23 mouse cellular contexts compared by ENCODE assay signal in the genomic region with DNA sequence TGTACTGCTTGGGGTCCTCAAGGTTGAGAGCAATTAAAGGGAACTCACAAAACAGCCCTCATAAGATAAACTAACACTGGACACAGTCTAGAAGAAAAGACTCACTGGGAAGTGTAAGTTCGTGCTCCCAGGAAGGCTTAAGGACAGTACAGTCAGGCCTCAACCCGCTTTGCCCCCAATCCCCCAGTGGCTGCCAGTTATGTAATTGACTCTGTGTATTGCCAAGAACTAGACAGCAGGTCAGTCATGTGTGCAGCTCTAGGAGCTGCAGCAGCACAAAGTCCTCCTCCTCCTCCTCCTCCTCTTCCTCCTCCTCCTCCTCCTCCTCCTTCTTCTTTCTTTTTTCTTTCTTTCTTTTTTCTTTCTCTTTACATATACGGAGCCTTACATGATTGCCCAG.
DNase-seq lines count a peak whose midpoint lies in the region; ATAC-seq and TF ChIP-seq lines count a peak whose summit lies in the region.
"Had no signal": no experiment of that assay in that cellular context is flagged by ENCODE, and none has a peak within 500 bp of the region (broad histone marks: within the 10 kb centered on the region; RNA-seq: fewer than 3 reads in every experiment).

No protein-coding gene starts in this region.

- no peak overlapping the region for H3K27ac ChIP-seq in kidney, adult 2 months (ENCODE audit: insufficient read depth, low read depth, low read length)
- H3K27ac ChIP-seq: embryonic facial prominence, embryonic 12.5 days; hindbrain, embryonic 10.5 days; limb, embryonic 15.5 days; liver, embryonic 14.5 days; midbrain, embryonic 15.5 days; neural tube, embryonic 12.5 days had no signal

- no peak for TF ChIP-seq POLR2A in kidney, adult 2 months (IDR thresholded peaks at IDR 0.05; ENCODE audit: low read depth, low read length)

- WGBS in kidney, adult 2 months, result 51% methylated on average over 3 of the region's 3 CpGs

- no peaks in the 10 kb centered on the region for H3K4me1 ChIP-seq in kidney, adult 2 months (ENCODE audit: control insufficient read depth, insufficient read depth, low read length)
- H3K4me1 ChIP-seq: embryonic facial prominence, embryonic 12.5 days; heart, embryonic 12.5 days; hindbrain, embryonic 10.5 days; limb, embryonic 15.5 days; midbrain, embryonic 15.5 days; neural tube, embryonic 12.5 days had no signal

- no peaks in the 10 kb centered on the region for H3K36me3 ChIP-seq in kidney, adult 2 months (ENCODE audit: control insufficient read depth, insufficient read depth, low read length)
- H3K36me3 ChIP-seq: embryonic facial prominence, embryonic 12.5 days; heart, embryonic 12.5 days; hindbrain, embryonic 10.5 days; limb, embryonic 15.5 days; midbrain, embryonic 15.5 days; neural tube, embryonic 12.5 days had no signal

- DNase-seq in adrenal gland, adult 2 months, result peak; percentile 20
- no peak for DNase-seq in adrenal gland, postnatal 4 days (ENCODE audit: low spot score in 2 of 2)
- DNase-seq in kidney, adult 2 months, result peak; percentile 79
- no peak for DNase-seq in kidney, postnatal 4 days
- DNase-seq in adipocyte (ENCODE audit: low spot score), result peak; percentile 29
- DNase-seq in kidney, postnatal 14 days, result peak; percentile 9
- DNase-seq: cerebellum, adult 8-10 months; forebrain, postnatal 0 days; gastrocnemius, postnatal 14 days; heart, postnatal 10 days; lung, embryonic 14.5 days; right cerebral cortex, adult 18-20 months; right cerebral cortex, postnatal 4 days; thymus, postnatal 25 days had no signal

- no peak overlapping the region for H3K4me3 ChIP-seq in kidney, adult 2 months (ENCODE audit: insufficient read depth, low read depth, low read length)
- H3K4me3 ChIP-seq: embryonic facial prominence, embryonic 12.5 days; heart, embryonic 12.5 days; hindbrain, embryonic 10.5 days; limb, embryonic 15.5 days; midbrain, embryonic 15.5 days; neural tube, embryonic 12.5 days had no signal

- no peaks in the 10 kb centered on the region for H3K27me3 ChIP-seq in kidney, adult 2 months (replicated peaks; ENCODE audit: control insufficient read depth, insufficient read depth, low read length)
- H3K27me3 ChIP-seq: embryonic facial prominence, embryonic 12.5 days; heart, embryonic 12.5 days; limb, embryonic 15.5 days; midbrain, embryonic 15.5 days; neural tube, embryonic 12.5 days had no signal

- no peak for ATAC-seq in CD4-positive, CD25-positive, alpha-beta regulatory T cell, adult 4 months
- ATAC-seq: forebrain, postnatal 0 days; intestine, postnatal 0 days; midbrain, embryonic 15.5 days had no signal

- no peak for TF ChIP-seq CTCF in kidney, adult 2 months (conservative IDR thresholded peaks at IDR 0.05; ENCODE audit: insufficient read depth, insufficient read length, low read depth, low read length)

Comparison
In these comparisons a context has a peak if more than half of its experiments do, and no peak if none do; other contexts are left out.
1. DNase-seq: peak in adrenal gland, adult 2 months (single experiment), kidney, adult 2 months (single experiment), adipocyte (single experiment) and kidney, postnatal 14 days (single experiment); none in adrenal gland, postnatal 4 days (0 of 2) and kidney, postnatal 4 days (0 of 2).